Mouse (Mus musculus) c-Kit-positive CD71-positive TER-119-positive erythroid progenitor cells, embryonic 14.5 days (primary cell): ENCODE results near the gene Egr2.

ENCODE experiments used
- DNase-seq: peaks from one replicate; pipeline ENCODE4 v3.0.0-alpha.2; 2013; ENCODE audit warnings: low spot score

The Egr2 gene

GRCm38 (mm10) chr10:67535256-67535655 is at the start of gene Egr2:
Gene Egr2, plus strand, starts transcription at chr10:67535475.
- no peak for DNase-seq

- DNase-seq = no peak
Measured at GRCm38 (mm10) chr10:67487496-67487895, 47.8 kb upstream of the Egr2 start.

GRCm38 (mm10) chr10:67489836-67490235 is 45.4 kb upstream of the Egr2 start:
- DNase-seq = no peak

- no peak for DNase-seq
Measured at GRCm38 (mm10) chr10:67490632-67491031, 44.6 kb upstream of the Egr2 start.

- no peak for DNase-seq
Measured at GRCm38 (mm10) chr10:67492161-67492571, 43.1 kb upstream of the Egr2 start.

- DNase-seq = no peak
Measured at GRCm38 (mm10) chr10:67493556-67493955, 41.7 kb upstream of the Egr2 start.

GRCm38 (mm10) chr10:67497144-67497892 is 38.0 kb upstream of the Egr2 start:
- DNase-seq = no peak

GRCm38 (mm10) chr10:67497951-67498350 is 37.3 kb upstream of the Egr2 start:
- DNase-seq = no peak

- DNase-seq = no peak
Measured at GRCm38 (mm10) chr10:67503320-67503995, 31.8 kb upstream of the Egr2 start.

- no peak for DNase-seq
Measured at GRCm38 (mm10) chr10:67504046-67504445, 31.2 kb upstream of the Egr2 start.

- no peak for DNase-seq
Measured at GRCm38 (mm10) chr10:67505248-67505647, 30.0 kb upstream of the Egr2 start.

- DNase-seq = no peak
Measured at GRCm38 (mm10) chr10:67512211-67512610, 23.1 kb upstream of the Egr2 start.

- no peak for DNase-seq
Measured at GRCm38 (mm10) chr10:67512871-67513270, 22.4 kb upstream of the Egr2 start.

GRCm38 (mm10) chr10:67518733-67519132 is 16.5 kb upstream of the Egr2 start:
- no peak for DNase-seq

GRCm38 (mm10) chr10:67524130-67524529 is 11.1 kb upstream of the Egr2 start:
- no peak for DNase-seq

GRCm38 (mm10) chr10:67524694-67525093 is 10.6 kb upstream of the Egr2 start:
- no peak for DNase-seq

- no peak for DNase-seq
Measured at GRCm38 (mm10) chr10:67526435-67526834, 8.8 kb upstream of the Egr2 start.

- no peak for DNase-seq
Measured at GRCm38 (mm10) chr10:67529769-67530168, 5.5 kb upstream of the Egr2 start.

- peak; percentile 34 for DNase-seq
Measured at GRCm38 (mm10) chr10:67535972-67536371, 697 bp downstream of the Egr2 start.

- peak; percentile 12 for DNase-seq
Measured at GRCm38 (mm10) chr10:67536621-67537141, 1.4 kb downstream of the Egr2 start.

GRCm38 (mm10) chr10:67537151-67537994 is 2.1 kb downstream of the Egr2 start:
- peak; percentile 82 for DNase-seq

- DNase-seq = no peak
Measured at GRCm38 (mm10) chr10:67538106-67538505, 2.8 kb downstream of the Egr2 start.
